Mouse (Mus musculus): ENCODE results near the gene Trim54. TPM values are rescaled to one million over a fixed set of nuclear protein-coding genes. Genes with fewer than 3 reads are reported as not detected.

The Trim54 gene
- polyA plus RNA-seq, 1 experiment from 2014 or later, result 3.6 TPM

DNA sequence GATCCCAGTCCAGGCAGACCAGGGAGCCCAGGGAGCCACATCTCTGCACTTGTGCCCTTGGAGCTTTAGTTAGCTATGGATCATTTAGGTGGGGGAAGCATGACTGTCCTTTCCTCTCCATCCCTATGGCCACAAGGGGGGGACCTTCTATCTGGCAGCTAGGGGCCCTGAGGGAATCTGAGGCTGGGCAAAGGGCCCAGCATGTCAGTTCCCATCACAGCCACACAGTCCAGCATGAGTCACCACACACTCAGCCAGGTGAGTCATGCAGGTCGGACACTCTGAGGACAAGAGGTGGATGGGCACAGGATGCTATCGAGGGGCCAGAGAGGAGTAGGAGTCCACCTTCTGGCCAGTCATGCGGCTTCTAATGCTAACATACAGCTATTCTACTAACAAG lies 35.2 kb downstream of the Trim54 start:
- ATAC-seq (ENCODE audit: insufficient number of reproducible peaks, insufficient read depth, low FRiP score, low TSS enrichment, low read depth), result no peak
- Histone ChIP-seq H3K4me3 (replicated peaks) (no peak overlapping the region), H3K4me2 (no peak overlapping the region), H3K36me3 (peaks cover 47% of the 10 kb centered on the region), H3K4me1 (replicated peaks) (peaks cover 11% of the 10 kb centered on the region), H3K27me3 (no peaks in the 10 kb centered on the region), H3K9ac (replicated peaks) (no peak overlapping the region), H3K27ac (no peak overlapping the region), H3K9me3 (no peaks in the 10 kb centered on the region)
- 85% methylated on average over 3 of the region's 3 CpGs for WGBS

DNA sequence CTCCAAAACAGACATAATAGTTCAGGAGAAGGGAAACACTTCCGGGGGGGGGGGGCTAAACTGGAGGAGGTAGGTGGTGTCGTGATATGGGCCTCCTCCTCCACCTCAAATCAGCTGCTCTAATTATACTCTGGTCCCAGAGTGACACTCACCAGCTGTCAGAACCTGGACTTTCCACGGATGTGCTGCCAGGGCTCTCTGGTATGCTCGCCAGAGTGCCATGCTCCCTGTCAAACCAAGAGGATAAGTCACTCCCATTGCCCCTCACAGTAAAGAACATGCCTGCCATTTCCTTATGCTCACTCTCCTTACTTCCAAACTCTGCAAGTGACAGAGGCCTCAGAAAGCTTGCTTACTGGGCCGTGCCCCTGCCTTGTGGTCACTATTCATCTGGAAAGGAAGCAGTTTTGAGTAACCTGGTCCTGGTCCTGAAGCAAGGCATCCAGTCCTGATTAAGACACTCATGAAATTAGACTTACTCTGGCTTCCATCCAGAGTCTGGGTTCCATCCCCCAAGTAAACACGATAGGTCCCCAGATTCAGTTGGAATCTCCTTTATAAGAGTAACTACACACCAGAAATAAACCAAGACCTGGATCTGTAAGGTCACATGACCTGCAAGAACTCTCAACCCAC lies 37.1 kb downstream of the Trim54 start:
- 36% methylated on average over 6 of the region's 6 CpGs for WGBS
- Histone ChIP-seq H3K9me3 (no peaks in the 10 kb centered on the region), H3K36me3 (peaks cover 53% of the 10 kb centered on the region), H3K4me3 (replicated peaks) (peak overlapping the region; percentile 63), H3K27me3 (no peaks in the 10 kb centered on the region), H3K4me1 (replicated peaks) (peaks cover 11% of the 10 kb centered on the region), H3K4me2 (peak overlapping the region; percentile 87), H3K27ac (peak overlapping the region; percentile 64; the same call in 1 of the 2 replicates), H3K9ac (replicated peaks) (peak overlapping the region; percentile 63)
- ATAC-seq (ENCODE audit: insufficient number of reproducible peaks, insufficient read depth, low FRiP score, low TSS enrichment, low read depth), result peak; percentile 21; the same call in 1 of the 2 replicates

DNA sequence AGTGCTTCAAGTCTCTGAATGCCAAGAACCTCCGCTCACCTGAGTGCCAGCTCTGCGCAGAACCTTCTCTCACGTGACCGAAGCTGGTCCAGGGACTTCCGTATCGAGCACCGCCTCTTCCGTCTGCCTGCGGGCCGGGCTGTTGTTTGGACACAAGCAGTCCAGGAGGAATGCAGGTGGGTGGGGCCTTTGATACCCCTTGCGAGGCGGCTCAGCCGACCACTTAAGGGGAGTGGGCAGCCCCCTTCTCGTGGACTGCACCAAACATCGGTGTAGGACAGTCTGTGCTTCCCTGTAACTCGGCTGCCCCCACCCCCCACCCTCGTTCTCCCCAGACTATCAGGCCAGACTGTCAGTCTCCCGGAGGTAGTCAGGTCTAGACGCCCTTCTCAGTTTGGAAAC lies 37.6 kb downstream of the Trim54 start, which contains the start of gene Mpv17:
Gene Mpv17 (minus strand): TSS at position 100 of the 402 bp plus-strand sequence.
- WGBS, result under 1% methylated on average over 19 of the region's 19 CpGs
- peak within 1 kb of the TSS; percentile 63 for H3K9ac ChIP-seq (replicated peaks)
- peaks cover 11% of the 10 kb centered on the region for H3K4me1 ChIP-seq (replicated peaks)
- peaks cover 57% of the 10 kb centered on the region for H3K36me3 ChIP-seq
- H3K4me3 ChIP-seq (replicated peaks), result peak within 1 kb of the TSS; percentile 63
- H3K27me3 ChIP-seq, result no peaks in the 10 kb centered on the region
- peak within 1 kb of the TSS; percentile 79 for H3K27ac ChIP-seq
- ATAC-seq (ENCODE audit: insufficient number of reproducible peaks, insufficient read depth, low FRiP score, low TSS enrichment, low read depth), result peak; percentile 89
- H3K9me3 ChIP-seq, result no peaks in the 10 kb centered on the region
- peak within 1 kb of the TSS; percentile 87 for H3K4me2 ChIP-seq

DNA sequence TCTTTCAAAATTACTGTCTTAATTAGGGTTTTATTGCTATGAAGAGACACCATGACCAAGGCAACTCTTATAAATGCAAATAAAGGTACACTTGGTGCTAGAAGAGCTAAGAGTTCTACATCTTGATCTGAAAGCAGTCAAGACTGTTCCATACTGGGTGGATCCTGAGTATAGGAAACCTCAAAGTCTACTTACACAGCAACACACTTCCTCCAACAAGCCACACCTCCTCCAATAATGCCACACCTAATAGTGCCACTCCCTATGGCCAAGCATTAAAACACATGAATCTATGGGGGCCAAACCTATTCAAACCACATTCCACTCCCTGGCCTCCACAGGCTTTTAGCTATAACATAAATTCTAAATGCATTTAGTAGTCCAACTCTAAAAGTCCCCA lies 46.0 kb downstream of the Trim54 start:
- ATAC-seq (ENCODE audit: insufficient number of reproducible peaks, insufficient read depth, low FRiP score, low TSS enrichment, low read depth), result no peak
- H3K27ac ChIP-seq, result no peak overlapping the region
- H3K4me3 ChIP-seq (replicated peaks), result no peak overlapping the region
- H3K27me3 ChIP-seq, result no peaks in the 10 kb centered on the region
- no peak overlapping the region for H3K9ac ChIP-seq (replicated peaks)
- H3K4me2 ChIP-seq, result no peak overlapping the region
- H3K36me3 ChIP-seq, result peaks cover 96% of the 10 kb centered on the region
- no peaks in the 10 kb centered on the region for H3K9me3 ChIP-seq
- no peaks in the 10 kb centered on the region for H3K4me1 ChIP-seq (replicated peaks)

DNA sequence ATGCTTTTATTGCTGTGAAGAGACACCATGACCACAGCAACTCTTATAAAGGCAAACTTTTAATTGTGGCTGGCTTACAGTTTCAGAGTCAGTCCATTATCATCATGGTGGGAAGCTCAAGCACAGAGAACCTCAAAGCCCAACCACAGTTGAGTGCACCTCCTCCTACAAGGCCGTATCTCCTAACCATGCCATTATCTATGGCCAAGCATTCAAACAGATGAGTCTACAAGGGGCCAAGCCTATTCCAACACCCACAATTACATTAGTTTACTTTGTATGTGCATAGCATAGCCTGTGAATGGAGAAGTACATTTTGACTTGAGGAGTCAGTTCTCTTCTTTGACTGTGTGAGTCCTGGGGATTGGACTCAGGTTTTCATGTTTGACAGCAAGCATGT lies 48.4 kb downstream of the Trim54 start:
- Histone ChIP-seq H3K27me3 (no peaks in the 10 kb centered on the region), H3K4me3 (replicated peaks) (no peak overlapping the region), H3K4me1 (replicated peaks) (no peaks in the 10 kb centered on the region), H3K4me2 (no peak overlapping the region), H3K27ac (no peak overlapping the region), H3K9me3 (no peaks in the 10 kb centered on the region), H3K9ac (replicated peaks) (no peak overlapping the region), H3K36me3 (peaks cover 96% of the 10 kb centered on the region)
- no peak for ATAC-seq (ENCODE audit: insufficient number of reproducible peaks, insufficient read depth, low FRiP score, low TSS enrichment, low read depth)
- 91% methylated on average over 1 of the region's 1 CpGs for WGBS

DNA sequence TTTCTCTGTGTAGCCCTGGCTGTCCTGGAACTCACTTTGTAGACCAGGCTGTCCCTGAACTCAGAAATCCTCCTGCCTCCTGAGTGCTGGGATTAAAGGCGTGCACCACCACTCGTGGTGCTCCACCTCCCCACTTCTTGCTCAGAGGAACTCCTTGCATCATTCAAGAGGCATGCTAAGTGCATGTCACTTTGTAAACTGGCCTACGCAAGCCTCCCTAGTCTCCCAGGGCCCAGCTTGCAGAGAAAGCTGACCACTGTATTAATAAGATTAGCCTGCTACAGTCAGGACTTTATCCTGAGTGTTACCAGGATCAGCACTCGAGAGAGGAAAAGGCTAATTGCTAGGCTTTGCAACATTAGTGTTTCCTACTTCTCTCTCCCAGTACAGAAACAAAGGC lies 52.1 kb downstream of the Trim54 start:
- Histone ChIP-seq H3K36me3 (peaks cover 99% of the 10 kb centered on the region), H3K9ac (replicated peaks) (no peak overlapping the region), H3K4me3 (replicated peaks) (no peak overlapping the region), H3K9me3 (no peaks in the 10 kb centered on the region), H3K27ac (no peak overlapping the region), H3K4me2 (no peak overlapping the region), H3K27me3 (no peaks in the 10 kb centered on the region), H3K4me1 (replicated peaks) (no peaks in the 10 kb centered on the region)
- WGBS, result 88% methylated on average over 4 of the region's 4 CpGs
- ATAC-seq (ENCODE audit: insufficient number of reproducible peaks, insufficient read depth, low FRiP score, low TSS enrichment, low read depth), result no peak

DNA sequence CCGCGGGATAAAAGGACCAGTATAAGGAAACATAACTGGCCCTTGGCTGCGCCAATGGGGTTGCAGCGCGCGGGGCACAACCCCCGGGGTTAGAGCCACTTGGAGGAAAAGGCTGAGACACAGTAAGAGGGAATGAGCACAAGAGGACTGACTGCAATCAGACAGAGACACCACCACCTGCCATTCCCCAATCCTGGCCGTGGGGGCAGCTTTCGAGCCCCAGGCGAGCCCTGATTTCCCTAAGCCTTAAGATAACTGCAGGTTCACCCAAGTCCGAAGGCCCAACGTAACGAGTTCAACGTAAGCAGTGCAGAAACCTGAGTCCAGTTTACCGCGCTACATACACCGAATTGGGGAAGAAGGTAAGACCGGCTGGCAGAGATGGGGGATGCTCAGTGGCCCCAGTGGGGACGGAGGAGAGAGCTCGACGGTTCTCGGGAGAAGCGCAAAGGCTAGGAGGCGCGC lies 62.8 kb downstream of the Trim54 start:
- peak overlapping the region; percentile 82 for H3K4me2 ChIP-seq
- peak overlapping the region; percentile 83 for H3K9ac ChIP-seq (replicated peaks)
- H3K9me3 ChIP-seq, result no peaks in the 10 kb centered on the region
- H3K27me3 ChIP-seq, result no peaks in the 10 kb centered on the region
- H3K4me3 ChIP-seq (replicated peaks), result peak overlapping the region; percentile 66
- peak; percentile 60 for ATAC-seq (ENCODE audit: insufficient number of reproducible peaks, insufficient read depth, low FRiP score, low TSS enrichment, low read depth)
- peaks cover 14% of the 10 kb centered on the region for H3K36me3 ChIP-seq
- peak overlapping the region; percentile 98 for H3K27ac ChIP-seq
- under 1% methylated on average over 25 of the region's 25 CpGs for WGBS
- peaks cover 5% of the 10 kb centered on the region; the same call in 1 of the 2 replicates for H3K4me1 ChIP-seq (replicated peaks)

DNA sequence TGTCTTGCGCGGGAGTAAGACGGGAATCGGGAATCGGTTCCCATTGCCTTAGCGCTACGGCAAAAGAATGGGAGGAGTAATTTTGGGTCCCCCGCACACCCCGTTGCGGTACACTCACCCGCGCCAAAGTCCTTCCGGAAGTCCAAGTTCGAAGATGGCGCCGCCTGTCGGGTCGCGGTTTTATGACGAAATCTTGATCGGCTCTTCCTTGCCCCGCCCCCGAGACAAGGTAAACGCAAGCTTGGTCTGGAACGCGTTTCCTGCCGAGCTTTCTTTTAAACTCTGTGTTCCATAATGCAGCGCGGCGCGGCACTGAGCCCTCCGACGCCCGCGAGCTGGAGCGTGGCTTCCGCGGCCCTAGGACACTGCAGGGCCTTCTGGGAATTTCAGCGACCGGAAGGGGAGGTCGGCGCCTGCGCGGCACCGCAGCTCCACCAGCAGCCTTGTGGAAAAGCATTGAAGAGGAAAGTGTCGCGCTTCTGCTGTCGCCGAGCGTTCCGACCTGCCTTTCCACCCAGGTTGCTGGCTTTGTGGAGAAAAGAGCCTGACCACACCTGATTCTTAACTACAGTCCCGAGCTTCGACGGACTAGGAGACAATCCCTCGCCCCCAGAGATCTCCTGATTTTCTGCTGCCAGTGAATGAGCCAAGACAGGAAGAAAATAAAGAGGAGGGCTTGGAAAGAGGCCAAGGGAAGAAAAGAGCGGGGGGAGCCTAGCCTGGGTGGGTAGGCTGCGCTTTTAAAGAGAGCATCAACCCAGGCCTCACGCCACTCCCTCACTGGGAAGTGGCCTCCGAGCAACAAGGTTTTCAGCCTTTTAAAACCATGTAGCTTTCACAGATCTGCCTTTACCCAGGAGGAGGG lies 63.5 kb downstream of the Trim54 start, which contains the start of the genes Gm29609 and Gtf3c2:
Gene Gm29609 (minus strand): TSS at position 146 of the 865 bp plus-strand sequence.
Gene Gtf3c2 (minus strand): TSS at position 379 of the 865 bp plus-strand sequence.
- peaks cover 5% of the 10 kb centered on the region; the same call in 1 of the 2 replicates for H3K4me1 ChIP-seq (replicated peaks)
- H3K27me3 ChIP-seq, result no peaks in the 10 kb centered on the region
- peak within 1 kb of the TSS; percentile 83 for H3K9ac ChIP-seq (replicated peaks)
- H3K36me3 ChIP-seq, result peaks cover 8% of the 10 kb centered on the region
- peak within 1 kb of the TSS; percentile 82 for H3K4me2 ChIP-seq
- under 1% methylated on average over 59 of the region's 59 CpGs for WGBS
- no peaks in the 10 kb centered on the region for H3K9me3 ChIP-seq
- peak within 1 kb of the TSS; percentile 98 for H3K27ac ChIP-seq
- ATAC-seq (ENCODE audit: insufficient number of reproducible peaks, insufficient read depth, low FRiP score, low TSS enrichment, low read depth), result peak; percentile 98
- H3K4me3 ChIP-seq (replicated peaks), result peak within 1 kb of the TSS; percentile 66

DNA sequence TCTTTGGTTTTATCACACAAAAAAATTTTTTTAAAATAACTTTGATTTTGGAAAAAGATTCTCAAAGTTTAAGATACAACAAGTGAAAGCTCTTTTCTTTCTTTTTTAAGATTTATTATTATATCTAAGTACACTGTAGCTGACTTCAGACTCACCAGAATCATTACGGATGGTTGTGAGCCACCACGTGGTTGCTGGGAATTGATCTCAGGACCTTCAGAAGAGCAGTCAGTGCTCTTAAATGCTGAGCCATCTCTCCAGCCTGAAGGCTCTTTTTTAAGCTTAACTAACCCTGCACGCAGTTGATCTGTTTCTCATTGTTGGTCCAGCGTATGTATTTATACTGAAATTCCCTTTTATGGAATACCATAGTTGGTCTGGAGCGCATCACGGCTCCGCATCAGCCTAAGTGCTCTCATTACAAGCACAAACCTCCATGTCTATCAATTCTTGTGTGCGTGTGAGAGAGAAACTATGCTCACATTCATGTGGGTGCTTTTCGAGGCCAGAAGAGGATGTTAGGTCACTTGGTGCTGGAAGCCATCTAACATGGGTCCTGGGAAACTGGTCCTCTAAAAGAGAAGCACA lies 64.8 kb downstream of the Trim54 start:
- 0 out of 2 replicates have a peak, but pooled peaks cover 3% of the 10 kb centered on the region for H3K36me3 ChIP-seq
- H3K4me3 ChIP-seq (replicated peaks), result no peak overlapping the region
- peaks cover 5% of the 10 kb centered on the region; the same call in 1 of the 2 replicates for H3K4me1 ChIP-seq (replicated peaks)
- no peak overlapping the region for H3K27ac ChIP-seq
- no peak overlapping the region for H3K4me2 ChIP-seq
- no peaks in the 10 kb centered on the region for H3K27me3 ChIP-seq
- H3K9me3 ChIP-seq, result no peaks in the 10 kb centered on the region
- H3K9ac ChIP-seq (replicated peaks), result no peak overlapping the region
- WGBS, result 93% methylated on average over 9 of the region's 9 CpGs
- no peak for ATAC-seq (ENCODE audit: insufficient number of reproducible peaks, insufficient read depth, low FRiP score, low TSS enrichment, low read depth)

DNA sequence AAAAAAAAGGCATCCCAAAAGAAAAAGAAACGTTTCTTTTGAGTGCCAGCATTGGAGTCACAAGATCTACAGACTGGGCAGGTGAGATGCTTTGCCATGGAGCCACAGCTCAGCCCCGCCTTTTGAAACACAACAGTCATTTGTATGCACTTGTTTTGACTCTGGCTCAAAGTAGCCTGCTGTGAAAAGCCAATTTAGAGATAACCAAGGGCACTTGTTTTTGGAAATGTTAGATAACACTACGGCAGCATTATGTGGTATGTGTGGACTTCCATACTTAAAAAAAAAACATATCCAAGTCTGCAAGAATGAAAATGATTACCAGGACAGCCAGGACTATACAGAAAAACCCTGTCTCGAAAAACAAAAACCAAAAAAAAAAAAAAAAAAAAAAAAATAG lies 67.2 kb downstream of the Trim54 start:
- H3K27me3 ChIP-seq, result no peaks in the 10 kb centered on the region
- H3K4me2 ChIP-seq, result no peak overlapping the region
- no peak overlapping the region for H3K9ac ChIP-seq (replicated peaks)
- H3K27ac ChIP-seq, result no peak overlapping the region
- 57% methylated on average over 4 of the region's 4 CpGs for WGBS
- H3K36me3 ChIP-seq, result peaks cover 22% of the 10 kb centered on the region
- H3K4me1 ChIP-seq (replicated peaks), result peaks cover 4% of the 10 kb centered on the region; the same call in 1 of the 2 replicates
- ATAC-seq (ENCODE audit: insufficient number of reproducible peaks, insufficient read depth, low FRiP score, low TSS enrichment, low read depth), result no peak
- H3K4me3 ChIP-seq (replicated peaks), result no peak overlapping the region
- no peaks in the 10 kb centered on the region for H3K9me3 ChIP-seq

Data from limb, embryonic 12.5 days (tissue).